ENCODE assay signal across 12 mouse cellular contexts in genomic region chr10:107248481-107248880, GRCm38 (mm10).
"Had no signal": no experiment of that assay in that cellular context is flagged by ENCODE, and none has a peak within 500 bp of the region (broad histone marks: within the 10 kb centered on the region; RNA-seq: fewer than 3 reads in every experiment).

No protein-coding gene starts in this region.

- DNase-seq: retina, postnatal 1 day; right cerebral cortex, adult 18-20 months; right cerebral cortex, postnatal 14 days; right cerebral cortex, postnatal 25 days; right cerebral cortex, postnatal 4 days; spleen, adult 18-20 months; thymus, adult 18-20 months; thymus, adult 2 months; thymus, postnatal 14 days; thymus, postnatal 25 days; thymus, postnatal 36 days; thymus, postnatal 4 days had no signal
